Mouse (Mus musculus) adrenal gland, adult 10 weeks (tissue): Measurements from ENCODE around the gene Erich4. TPM values are rescaled to one million over a fixed set of nuclear protein-coding genes. Genes with fewer than 3 reads are reported as not detected.

Experiments
- polyA plus RNA-seq: library from polyadenylated mRNA; stranded (reverse); fragments of 350-450 nt; fragmentation: Illumina TruSeq; extraction: RNeasy Lipid Tissue Mini Kit (QIAGEN cat#74804); gene quantifications from one replicate; pipeline ENCODE4 v1.2.3, GENCODE M21; 2014; ENCODE audit warnings: low read depth, low replicate concordance

Erich4 gene
- polyA plus RNA-seq = not detected

GRCm38 (mm10) chr7:25615706-25616011 is at the start of gene Erich4:
Gene Erich4, minus strand, starts transcription at chr7:25615892.

DNA sequence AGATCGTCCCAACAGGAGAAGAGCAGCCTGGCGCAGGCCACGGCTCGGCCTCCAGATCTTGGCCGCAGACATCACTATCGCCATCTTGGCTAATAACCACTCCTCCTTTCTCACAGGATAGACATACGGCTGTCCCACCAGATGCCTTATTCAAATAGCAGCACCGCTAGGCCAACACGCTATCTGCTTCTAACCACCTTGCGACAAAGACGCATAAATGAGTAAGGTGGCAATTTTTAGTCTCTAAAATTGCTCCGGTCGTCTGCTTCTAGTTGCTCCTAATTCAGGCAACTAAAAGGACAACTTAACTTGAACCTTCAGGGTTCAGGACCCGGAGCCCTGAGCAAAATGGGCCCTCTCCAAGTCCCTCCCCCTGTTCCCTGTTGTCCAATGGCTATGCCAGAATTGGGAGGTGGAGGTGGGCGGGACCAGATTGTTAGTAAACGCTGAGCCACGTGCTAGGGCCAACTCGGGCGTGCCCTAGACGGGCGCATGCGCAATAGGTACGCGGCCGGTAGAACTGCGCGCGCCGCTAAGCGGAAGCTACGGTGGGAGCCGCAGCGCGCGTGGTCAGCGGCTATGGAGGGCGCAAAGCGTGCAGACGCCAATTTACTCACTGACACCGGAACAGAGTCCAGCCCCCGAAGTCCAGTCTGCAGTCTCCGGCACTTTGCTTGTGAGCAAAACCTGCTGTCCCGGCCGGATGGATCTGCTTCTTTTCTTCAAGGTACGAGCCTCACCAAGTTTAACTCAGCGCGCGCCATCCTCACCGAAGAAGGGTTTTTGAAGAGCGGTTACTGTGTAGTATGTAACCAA is 43.2 kb upstream of the Erich4 start, which contains the start of the genes Bckdha and Exosc5:
Gene Bckdha, minus strand, starts transcription at position 325 of the 816 bp plus-strand sequence.
Gene Exosc5, plus strand, starts transcription at position 508 of the 816 bp plus-strand sequence.

DNA sequence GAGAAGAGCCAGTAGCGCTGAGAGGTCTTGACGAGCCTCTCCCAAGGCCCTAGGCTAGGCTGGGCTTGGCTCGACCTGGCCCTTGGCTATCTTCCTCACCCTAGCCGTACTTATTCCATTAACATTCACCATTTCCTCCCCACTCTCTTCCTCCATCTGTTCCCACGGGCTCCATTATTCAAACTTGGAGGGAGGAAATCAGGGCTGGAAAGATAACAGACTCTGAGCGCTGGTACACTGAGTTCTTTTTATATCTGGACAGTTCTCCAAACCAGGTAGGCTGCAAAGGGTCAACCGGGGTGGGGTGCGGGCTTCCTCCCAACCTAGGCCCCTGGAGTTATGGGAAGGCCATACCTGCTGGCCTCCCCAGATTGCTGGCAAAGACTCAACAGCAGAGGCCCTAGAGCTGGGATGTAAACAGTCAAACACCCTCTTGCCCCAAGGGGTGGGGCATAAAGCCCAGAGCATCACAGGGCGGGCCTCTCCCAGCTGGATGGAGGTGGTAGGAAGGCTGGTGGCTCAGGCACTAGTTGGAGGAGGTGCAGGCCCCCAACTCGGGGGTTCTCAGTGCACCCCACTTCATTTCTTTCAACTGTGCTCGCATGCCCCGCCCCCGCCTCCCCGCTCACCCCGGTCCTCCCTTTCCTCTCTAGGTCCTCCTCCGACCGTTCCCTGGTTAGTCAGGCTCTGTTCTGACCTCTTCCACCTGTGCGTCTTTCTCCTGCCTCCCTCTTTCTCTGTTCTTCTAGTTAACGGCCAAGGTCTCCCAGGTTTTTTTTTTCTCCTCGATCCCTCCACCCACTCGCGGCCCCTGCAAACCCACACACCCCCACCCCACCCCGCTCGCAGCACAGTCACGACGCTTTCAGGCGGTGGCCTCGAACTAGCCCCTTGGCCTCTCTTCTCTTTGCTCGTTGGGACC is 11.1 kb upstream of the Erich4 start, which contains the start of gene B3gnt8:
Gene B3gnt8, plus strand, starts transcription at position 146 of the 922 bp plus-strand sequence.

DNA sequence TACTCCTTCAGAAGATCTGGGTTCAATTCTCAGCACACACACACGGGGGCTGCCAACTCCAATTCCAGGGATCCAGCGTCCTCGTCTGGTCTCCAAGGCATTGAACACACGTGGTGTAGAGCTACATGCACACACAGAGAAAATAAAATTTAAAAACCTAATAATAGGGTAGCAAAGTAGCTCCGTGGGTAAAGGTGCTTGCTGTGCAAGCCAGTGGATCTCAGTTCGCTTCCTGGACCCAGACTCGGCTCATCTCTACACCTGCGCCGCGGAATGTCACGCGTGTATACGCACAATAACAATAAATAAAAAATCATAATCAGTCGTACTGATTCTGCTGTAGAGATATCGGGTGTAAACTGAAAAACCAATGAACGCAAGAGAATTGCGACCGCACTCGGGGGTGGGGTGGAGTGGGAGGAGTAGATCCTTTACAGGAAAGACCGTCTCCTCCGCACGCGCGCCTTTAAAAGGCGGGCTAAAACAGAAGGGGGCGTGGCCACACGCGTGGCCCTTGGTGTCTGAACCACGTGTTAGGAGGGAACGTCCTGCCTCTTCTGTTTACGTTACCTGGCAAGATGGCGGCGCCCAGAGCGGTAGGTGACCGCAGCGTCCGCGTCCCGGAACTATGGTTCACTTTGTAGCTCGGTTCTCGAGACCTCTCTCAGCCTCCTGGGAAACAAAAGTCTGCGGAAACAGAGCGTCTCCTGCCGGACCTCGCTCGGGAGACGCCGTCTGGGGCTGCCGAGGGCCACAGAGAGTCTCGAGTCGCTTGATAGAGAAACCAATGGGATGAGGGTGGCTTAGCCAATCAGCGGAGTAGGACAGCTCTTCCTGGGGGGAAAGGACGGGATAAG is 3.4 kb upstream of the Erich4 start, which contains the start of gene Dmac2:
Gene Dmac2, plus strand, starts transcription at position 550 of the 857 bp plus-strand sequence.

Other genes starting within 250 kb of the Erich4 start
- not detected for gene Cnfn, start 246.2 kb downstream of the Erich4 start, polyA plus RNA-seq
- 5.8 TPM for gene Lipe, start 217.2 kb downstream of the Erich4 start, polyA plus RNA-seq
- gene Cxcl17, start 203.0 kb downstream of the Erich4 start, polyA plus RNA-seq = not detected
- 69.6 TPM for gene Ceacam1, start 138.3 kb downstream of the Erich4 start, polyA plus RNA-seq
- not detected for gene Ceacam2, start 76.0 kb downstream of the Erich4 start, polyA plus RNA-seq
- gene Dmac2, start 3.5 kb upstream of the Erich4 start, polyA plus RNA-seq = 10.8 TPM
- gene B3gnt8, start 10.8 kb upstream of the Erich4 start, polyA plus RNA-seq = not detected
- gene Bckdha, start 43.1 kb upstream of the Erich4 start, polyA plus RNA-seq = not detected
- gene Exosc5, start 43.3 kb upstream of the Erich4 start, polyA plus RNA-seq = 0.29 TPM
- gene Tmem91, start 59.3 kb upstream of the Erich4 start, polyA plus RNA-seq = not detected
- not detected for gene B9d2, start 64.9 kb upstream of the Erich4 start, polyA plus RNA-seq
- 3.4 TPM for gene Tgfb1, start 71.1 kb upstream of the Erich4 start, polyA plus RNA-seq
- 2.7 TPM for gene Ccdc97, start 103.2 kb upstream of the Erich4 start, polyA plus RNA-seq
- gene Hnrnpul1, start 138.9 kb upstream of the Erich4 start, polyA plus RNA-seq = 34.8 TPM
- gene Axl, start 172.8 kb upstream of the Erich4 start, polyA plus RNA-seq = 26.1 TPM
- 0.17 TPM for gene Cyp2s1, start 201.0 kb upstream of the Erich4 start, polyA plus RNA-seq